Mouse (Mus musculus): ENCODE data around the gene Fgfr2.

Fgfr2 gene

DNA sequence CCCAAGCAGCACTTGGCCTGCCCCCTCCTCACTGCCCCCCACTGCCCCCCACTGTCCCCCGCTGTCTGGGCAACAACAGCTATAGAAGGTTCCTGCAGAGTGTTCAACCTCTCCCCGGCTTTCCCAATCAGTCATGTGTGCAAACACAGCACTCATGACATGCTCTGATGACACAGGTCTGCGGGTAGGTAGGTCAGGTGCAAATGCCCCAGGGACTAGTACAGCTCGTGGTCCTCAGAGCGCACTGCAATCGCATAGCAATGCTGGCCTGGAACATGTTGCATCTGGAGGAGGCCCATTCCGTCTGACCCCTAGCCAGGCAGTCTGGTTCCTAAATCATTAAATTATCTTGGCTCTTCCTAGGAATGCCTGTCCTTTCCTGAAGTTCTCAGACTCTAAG lies 2333.7 kb downstream of the Fgfr2 start:
- DNase-seq, result no peak

- no peak for DNase-seq
These were observed 2334.2 kb downstream of the Fgfr2 start for GRCm38 (mm10) chr7:130788950-130789349.

GRCm38 (mm10) chr7:130787537-130787936 lies 2335.6 kb downstream of the Fgfr2 start:
- DNase-seq, result no peak

DNA sequence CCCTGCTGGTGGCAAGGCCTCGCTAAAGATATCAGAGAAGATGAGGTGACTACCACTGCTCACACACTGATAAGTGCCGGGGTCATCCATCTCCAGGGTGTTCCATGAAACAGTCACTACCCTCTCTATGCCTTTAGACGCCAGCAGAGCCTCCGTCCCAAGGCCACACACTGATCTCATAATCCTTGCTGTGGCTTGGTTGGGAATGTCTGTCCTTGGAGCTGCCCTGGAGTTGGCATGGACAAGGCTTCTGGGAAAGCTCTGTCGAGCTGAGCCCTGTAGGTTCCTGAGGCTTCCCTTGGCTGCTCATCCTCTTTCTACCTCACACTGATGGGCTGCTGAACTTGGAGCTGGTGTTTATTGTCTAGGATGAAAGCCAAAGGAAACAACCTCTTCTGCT lies 2336.4 kb downstream of the Fgfr2 start:
- no peak for DNase-seq

- DNase-seq, result no peak
These were observed 2337.1 kb downstream of the Fgfr2 start for GRCm38 (mm10) chr7:130785923-130786575.

DNA sequence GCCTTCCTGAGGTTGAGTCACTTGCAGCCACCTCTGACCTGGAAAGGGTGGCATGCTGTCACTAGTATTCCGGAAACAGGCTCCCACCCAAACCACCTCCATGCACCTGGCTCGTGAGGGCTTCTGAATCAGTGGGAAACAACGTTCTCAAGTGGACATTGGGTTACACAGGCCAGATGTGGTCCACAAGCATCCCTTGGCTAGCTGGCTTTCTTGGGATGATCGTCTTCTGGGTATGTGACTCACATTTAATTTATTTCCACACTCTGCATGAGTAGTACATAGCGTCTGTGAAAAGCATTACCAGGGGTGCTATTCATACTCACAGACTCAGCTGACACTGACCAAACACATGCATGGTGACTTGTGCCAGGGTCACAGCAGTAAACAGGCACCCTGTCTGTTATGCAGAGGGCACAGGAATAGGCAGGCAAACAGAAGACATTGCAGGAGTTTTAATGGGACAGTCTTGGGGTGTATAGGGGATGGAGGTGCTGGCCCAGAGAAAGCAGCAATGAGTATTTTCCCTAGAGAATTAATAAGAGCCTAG lies 2340.6 kb downstream of the Fgfr2 start:
- DNase-seq, result no peak

DNA sequence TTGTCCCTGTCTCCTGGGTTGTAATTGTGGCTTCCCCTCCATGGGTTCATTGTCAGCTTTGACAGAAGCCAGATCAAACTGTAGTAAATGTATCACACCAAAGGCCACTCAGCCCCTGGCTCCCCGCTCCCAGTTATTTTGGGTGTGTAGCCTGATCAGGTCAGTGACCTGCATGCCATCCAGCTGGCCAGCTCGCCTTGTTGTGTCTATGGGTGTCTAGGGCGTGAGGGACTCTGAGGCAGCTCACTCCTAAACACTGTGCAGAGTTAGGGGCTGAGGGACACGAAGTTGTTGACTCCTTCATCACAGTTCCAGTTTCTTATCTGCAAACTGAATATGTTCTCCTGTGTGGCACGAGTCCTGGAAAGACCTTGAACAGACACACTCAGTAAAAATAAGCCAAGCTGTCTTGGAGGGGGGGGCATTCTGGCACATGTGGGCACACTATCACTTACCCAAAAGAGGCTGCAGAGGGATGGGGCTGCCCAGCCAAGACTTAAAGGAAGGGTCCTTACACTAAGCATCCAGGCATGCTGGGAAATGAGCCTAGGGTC lies 2342.2 kb downstream of the Fgfr2 start:
- DNase-seq, result no peak

DNA sequence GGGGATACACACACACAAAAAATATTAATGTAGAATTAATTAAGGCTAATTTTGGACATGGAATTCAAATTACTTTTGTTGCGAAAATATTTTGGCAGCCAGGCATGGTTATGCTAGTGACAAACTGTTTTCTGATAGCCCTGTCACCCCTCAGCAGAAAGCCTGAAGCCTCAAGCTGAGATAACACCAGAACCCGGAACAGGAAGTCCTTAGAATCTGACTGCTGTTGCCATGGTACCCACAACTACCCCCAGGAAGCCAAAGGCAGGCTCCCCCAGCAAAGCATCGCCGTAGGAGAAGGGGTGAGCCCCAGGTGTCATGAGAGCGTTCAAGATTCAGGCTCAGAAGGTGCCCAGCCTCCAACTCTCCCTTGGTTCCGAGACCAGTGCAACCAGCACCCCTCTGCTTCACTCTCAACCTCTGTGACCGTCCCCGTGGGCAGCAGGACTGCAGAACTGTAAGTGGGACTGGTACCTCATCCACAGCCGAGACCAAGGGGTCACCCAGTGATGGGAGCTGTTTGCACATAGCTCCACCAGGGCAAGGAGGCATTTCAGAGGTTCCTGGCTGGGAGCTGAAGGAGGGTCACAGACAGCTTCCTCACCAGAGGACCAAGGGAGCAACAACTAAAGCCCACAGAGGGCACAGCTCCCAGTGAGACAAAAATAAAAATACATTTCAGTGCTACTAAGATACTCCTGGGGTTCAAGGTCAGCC lies 2349.1 kb downstream of the Fgfr2 start, which contains the start of gene Btbd16:
Gene Btbd16 (plus strand): TSS at position 156 of the 717 bp plus-strand sequence.
- no peak for DNase-seq

DNA sequence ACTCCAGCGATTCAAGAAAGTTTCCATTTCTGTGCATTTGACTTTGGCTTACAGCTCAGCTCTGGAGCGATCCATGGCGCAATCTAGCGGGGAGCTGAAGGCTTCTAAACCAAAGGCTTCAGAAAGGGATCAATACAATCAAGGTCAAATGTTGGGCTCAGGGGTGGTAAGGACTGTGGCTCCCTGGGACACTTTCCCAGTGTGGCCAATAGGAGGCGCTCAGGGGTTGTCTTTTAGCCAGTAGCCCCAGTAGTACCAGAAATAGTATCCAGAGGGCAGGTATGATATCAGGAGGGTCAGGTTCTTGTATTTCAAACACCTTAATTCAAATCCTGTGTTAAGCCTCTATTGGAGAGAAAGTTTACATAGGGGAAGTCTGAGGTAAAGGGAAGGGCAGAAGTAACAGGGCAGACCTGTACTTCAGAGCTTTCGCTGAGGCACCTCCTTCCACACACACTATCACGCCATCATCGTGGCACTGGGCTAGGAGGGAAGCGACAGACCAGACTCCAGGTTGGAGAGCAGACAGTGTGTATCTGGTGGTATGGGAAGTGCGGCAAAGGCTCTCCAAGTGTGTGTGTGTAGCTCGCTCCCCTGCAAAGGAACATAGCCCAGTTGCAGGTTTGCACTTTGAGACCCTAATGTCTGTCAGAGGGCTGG lies 2349.8 kb downstream of the Fgfr2 start:
- peak; percentile 63 for DNase-seq

DNA sequence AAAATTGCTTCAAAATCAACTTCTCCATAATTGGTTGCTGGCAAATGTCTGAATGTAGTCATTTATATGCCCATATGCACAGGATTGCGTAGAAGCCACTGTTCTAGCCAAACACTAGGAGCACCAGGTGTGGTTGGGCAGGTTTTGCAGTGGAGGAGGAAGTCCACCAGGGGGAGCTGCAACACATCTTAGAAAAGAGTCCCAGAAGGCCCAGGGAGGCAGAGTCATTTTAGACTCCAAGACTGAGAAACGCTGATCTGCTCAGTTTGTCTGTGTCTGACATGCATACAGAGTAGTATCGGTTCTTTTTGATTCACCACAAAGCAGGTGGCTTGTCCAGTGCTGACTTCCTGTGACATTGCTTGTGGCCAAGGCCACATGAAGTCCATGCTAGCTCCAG lies 2352.4 kb downstream of the Fgfr2 start:
- peak; percentile 88 for DNase-seq

GRCm38 (mm10) chr7:130768151-130768550 lies 2355.0 kb downstream of the Fgfr2 start:
- no peak for DNase-seq

- DNase-seq, result no peak
These were observed 2356.6 kb downstream of the Fgfr2 start for GRCm38 (mm10) chr7:130766411-130767170.

- DNase-seq, result no peak
These were observed 2359.0 kb downstream of the Fgfr2 start for GRCm38 (mm10) chr7:130764160-130764559.

GRCm38 (mm10) chr7:130762071-130762897 lies 2360.9 kb downstream of the Fgfr2 start:
- DNase-seq, result peak; percentile 76

DNA sequence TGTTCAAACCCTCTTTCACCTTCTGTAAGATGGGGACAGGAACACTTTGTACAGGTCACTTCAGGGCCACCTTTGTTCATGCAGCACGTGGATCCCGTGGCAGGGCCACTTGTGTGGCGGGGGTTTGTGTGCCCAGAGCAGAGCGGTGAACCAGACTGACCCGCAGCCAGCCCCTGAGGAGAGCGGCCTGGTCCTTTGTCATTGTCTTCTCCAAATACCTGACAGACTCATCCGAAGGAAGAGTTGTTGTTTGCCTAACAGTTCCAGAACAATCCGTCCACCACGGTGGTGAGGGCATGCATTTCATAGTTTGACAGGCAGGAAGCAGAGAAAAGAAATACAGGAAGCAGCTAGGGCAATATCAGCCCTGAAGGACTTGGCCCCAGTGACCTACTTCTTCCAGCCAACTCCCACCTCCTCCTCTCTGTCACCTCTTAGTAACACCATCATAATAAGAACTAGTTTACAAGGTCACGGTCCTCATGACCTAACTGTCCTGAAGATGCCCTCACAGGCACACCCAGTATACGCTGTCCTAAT lies 2365.8 kb downstream of the Fgfr2 start:
- DNase-seq, result no peak

DNA sequence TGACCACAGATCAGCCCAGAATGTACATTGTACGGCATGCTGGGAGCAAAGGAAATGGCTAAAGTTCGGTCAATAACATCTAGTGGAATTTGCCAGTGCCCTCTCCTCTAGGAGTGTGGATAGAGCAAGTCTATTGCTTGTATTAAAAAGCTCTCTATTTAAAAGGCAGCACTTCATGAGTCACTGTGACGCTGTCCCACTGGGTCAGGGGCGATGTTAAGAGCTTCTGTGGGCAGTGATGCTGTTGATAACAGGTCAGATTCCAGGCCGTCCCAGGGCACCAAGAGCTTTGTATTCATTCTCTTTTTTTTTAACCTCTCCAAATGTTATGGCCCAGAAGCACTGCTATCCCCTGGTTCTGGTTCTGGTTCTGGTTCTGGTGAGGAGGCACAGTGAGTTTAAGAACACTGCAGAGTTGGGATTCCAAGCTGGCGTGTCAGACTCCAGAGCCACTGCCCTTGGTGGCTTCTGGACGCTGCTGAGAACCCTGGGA lies 2366.8 kb downstream of the Fgfr2 start:
- no peak for DNase-seq

DNA sequence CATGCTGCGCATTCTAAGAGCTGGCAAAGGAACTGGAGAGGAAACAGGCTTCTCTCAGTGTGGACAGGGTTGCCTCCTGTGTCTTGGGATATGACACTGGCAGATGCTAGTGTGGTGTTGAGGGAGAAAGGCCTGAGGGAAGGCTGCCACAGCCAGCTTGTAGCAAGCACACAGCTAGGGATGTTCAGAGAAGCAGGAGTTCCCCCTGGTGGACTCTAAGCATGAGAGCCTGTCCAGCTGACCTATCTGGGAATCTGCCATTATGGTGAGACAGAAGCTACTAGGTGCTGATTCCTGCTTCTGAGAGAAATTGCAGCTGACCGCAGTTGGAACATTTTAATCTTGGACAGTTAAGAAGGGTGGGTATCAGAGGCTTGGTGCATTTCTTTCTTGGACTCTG lies 2368.4 kb downstream of the Fgfr2 start:
- peak; percentile 25 for DNase-seq

DNA sequence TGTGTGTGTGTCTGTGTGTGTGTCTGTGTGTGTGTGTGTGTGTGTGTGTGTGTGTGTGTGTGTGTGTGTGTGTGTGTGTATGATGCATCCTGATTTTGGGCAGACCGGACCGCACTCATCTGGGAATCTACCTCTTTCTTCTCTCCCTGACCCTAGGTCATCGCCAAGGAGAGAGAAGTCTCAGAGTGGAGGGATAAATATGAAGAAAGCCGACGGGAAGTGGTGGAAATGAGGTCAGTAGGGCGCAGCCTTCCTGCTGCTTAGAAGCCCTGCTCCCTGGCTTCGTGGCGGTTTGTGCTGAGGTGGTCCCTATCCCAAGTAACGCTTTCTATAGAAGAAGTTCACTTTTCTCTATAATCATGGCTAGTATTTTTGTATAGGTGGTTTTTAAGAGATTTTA lies 2371.5 kb downstream of the Fgfr2 start:
- DNase-seq, result no peak

GRCm38 (mm10) chr7:130750752-130751490 lies 2372.2 kb downstream of the Fgfr2 start:
- DNase-seq, result no peak

DNA sequence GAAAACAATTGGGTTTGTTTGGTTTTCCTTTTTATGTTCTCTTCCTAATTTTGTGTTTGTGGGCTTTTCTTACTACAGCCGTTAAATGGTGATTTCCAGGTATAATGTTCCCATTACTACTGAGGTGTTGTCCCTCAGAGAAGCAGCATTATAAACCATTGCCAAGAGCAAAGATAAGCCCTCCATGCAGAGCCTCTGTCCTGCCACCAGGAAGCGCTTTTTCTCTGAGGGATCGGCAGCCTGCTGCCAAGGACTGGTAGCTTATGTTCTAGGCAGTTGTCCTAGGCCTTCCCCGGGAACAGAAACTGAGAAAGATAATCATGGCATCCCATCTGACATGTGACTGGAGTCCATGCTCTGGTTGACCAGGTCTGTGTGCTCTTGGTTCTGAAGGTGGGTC lies 2374.0 kb downstream of the Fgfr2 start:
- no peak for DNase-seq
